Mouse (Mus musculus) kidney, adult 2 months (tissue): ENCODE measurements around the gene Ptprm.

ENCODE experiments used
- CTCF ChIP-seq: fragments of 200-500 bp; conservative IDR thresholded peaks from 2 replicates; pipeline ENCODE4 v1.5.1; 2011; ENCODE audit warnings: low read depth, mild to moderate bottlenecking, control low read depth, low read length, moderate library complexity, mixed read lengths; ENCODE audit not compliant: insufficient read depth, insufficient read length
- POLR2A ChIP-seq: fragments of 200-500 bp; IDR thresholded peaks from one replicate; pipeline ENCODE4 v1.6.1; 2011; ENCODE audit warnings: low read depth, low read length, control low read depth

DNA sequence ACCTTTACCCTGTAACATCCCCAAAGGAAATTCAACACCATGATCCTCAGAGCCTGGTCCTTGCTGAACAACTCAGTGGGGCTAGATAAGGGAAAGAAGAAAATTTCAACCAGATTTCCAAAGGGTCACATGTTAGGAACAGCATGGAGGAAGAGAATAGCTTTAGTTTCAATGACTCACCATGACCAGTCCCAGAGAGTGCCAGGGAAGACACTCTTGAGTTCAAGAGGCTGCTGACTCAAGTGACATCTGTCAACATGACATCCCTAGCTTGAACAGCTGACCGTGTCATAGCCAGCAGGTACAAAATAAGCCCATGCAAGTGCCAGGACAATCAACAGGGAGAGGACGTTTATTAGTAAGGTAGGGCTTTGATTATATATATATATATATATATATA, 182.9 kb downstream of the Ptprm start:
- TF ChIP-seq POLR2A: no peak
- no peak for TF ChIP-seq CTCF
